ENCODE assay signal across 9 mouse cellular contexts in genomic region chr12:49384876-49385630, GRCm38 (mm10). TPM values are rescaled to one million over a fixed set of nuclear protein-coding genes. Genes with fewer than 3 reads are reported as not detected.
DNase-seq lines count a peak whose midpoint lies in the region; ATAC-seq and TF ChIP-seq lines count a peak whose summit lies in the region.
"Had no signal": no experiment of that assay in that cellular context is flagged by ENCODE, and none has a peak within 500 bp of the region (broad histone marks: within the 10 kb centered on the region; RNA-seq: fewer than 3 reads in every experiment).

Gene Gm43517, plus strand, starts transcription at chr12:49385174.

- H3K9ac ChIP-seq in hindbrain, embryonic 13.5 days, result no peak within 1 kb of the TSS
- H3K9ac ChIP-seq in limb, embryonic 14.5 days (ENCODE audit: low read depth, low read length, severe bottlenecking), result no peak within 1 kb of the TSS

- no peak within 1 kb of the TSS for H3K4me3 ChIP-seq in kidney, adult 2 months (ENCODE audit: insufficient read depth, low read depth, low read length)
- H3K4me3 ChIP-seq in hindbrain, embryonic 13.5 days, result peak within 1 kb of the TSS; percentile 25; the same call in 1 of the 2 replicates
- H3K4me3 ChIP-seq in limb, embryonic 14.5 days (replicated peaks; ENCODE audit: low read length), result peak within 1 kb of the TSS; percentile 37

- ATAC-seq in hindbrain, embryonic 13.5 days (ENCODE audit: low FRiP score), result no peak; the same call in 1 of the 2 replicates
- no peak for ATAC-seq in limb, embryonic 14.5 days (ENCODE audit: low FRiP score, low read depth)
- ATAC-seq: Patski had no signal

- no peak for TF ChIP-seq CTCF in kidney, adult 2 months (conservative IDR thresholded peaks at IDR 0.05; ENCODE audit: insufficient read depth, insufficient read length, low read depth, low read length)
- no peak for TF ChIP-seq CTCF in brain, embryonic 14.5 days (IDR thresholded peaks at IDR 0.05; ENCODE audit: borderline replicate concordance, extremely low read depth, insufficient read depth, insufficient read length)

- no peak for TF ChIP-seq POLR2A in kidney, adult 2 months (IDR thresholded peaks at IDR 0.05; ENCODE audit: low read depth, low read length)
- TF ChIP-seq POLR2A in brain, embryonic 14.5 days (IDR thresholded peaks at IDR 0.05; ENCODE audit: borderline replicate concordance, extremely low read depth, insufficient read depth, insufficient read length, poor library complexity, severe bottlenecking), result no peak
- no peak for TF ChIP-seq POLR2A in limb, embryonic 14.5 days (IDR thresholded peaks at IDR 0.05; ENCODE audit: borderline replicate concordance, extremely low read depth, insufficient read depth, insufficient read length)

- no peaks in the 10 kb centered on the region; the same call in 1 of the 2 replicates for H3K9me3 ChIP-seq in hindbrain, embryonic 13.5 days
- H3K9me3 ChIP-seq in limb, embryonic 14.5 days (ENCODE audit: control insufficient read depth, low read length), result no peaks in the 10 kb centered on the region

- peaks cover 17% of the 10 kb centered on the region for H3K27me3 ChIP-seq in kidney, adult 2 months (replicated peaks; ENCODE audit: control insufficient read depth, insufficient read depth, low read length)
- H3K27me3 ChIP-seq in hindbrain, embryonic 13.5 days, result peaks cover 77% of the 10 kb centered on the region
- peaks cover 87% of the 10 kb centered on the region for H3K27me3 ChIP-seq in limb, embryonic 14.5 days (ENCODE audit: control insufficient read depth, insufficient read depth, low read length)

- intact Hi-C loops in gastrocnemius, postnatal 14 days (cut with DNase I; ENCODE audit: low total_unique reads), result no loop called here

- WGBS in kidney, adult 2 months, result 4% methylated on average over 75 of the region's 75 CpGs
- WGBS in hindbrain, embryonic 13.5 days, result under 1% methylated on average over 74 of the region's 75 CpGs
- 1% methylated on average over 56 of the region's 75 CpGs for WGBS in limb, embryonic 14.5 days

- H3K4me2 ChIP-seq in hindbrain, embryonic 13.5 days, result peak within 1 kb of the TSS; percentile 38
- peak within 1 kb of the TSS; percentile 51 for H3K4me2 ChIP-seq in limb, embryonic 14.5 days (replicated peaks; ENCODE audit: low read depth, low read length, severe bottlenecking)

- no peaks in the 10 kb centered on the region for H3K4me1 ChIP-seq in kidney, adult 2 months (ENCODE audit: control insufficient read depth, insufficient read depth, low read length)
- H3K4me1 ChIP-seq in hindbrain, embryonic 13.5 days (replicated peaks), result peaks cover 10% of the 10 kb centered on the region; the same call in 1 of the 2 replicates
- 0 out of 2 replicates have a peak, but pooled peaks cover 3% of the 10 kb centered on the region for H3K4me1 ChIP-seq in limb, embryonic 14.5 days (ENCODE audit: control insufficient read depth, insufficient read depth, low read length)

- H3K27ac ChIP-seq in kidney, adult 2 months (ENCODE audit: insufficient read depth, low read depth, low read length), result no peak within 1 kb of the TSS
- H3K27ac ChIP-seq in hindbrain, embryonic 13.5 days, result no peak within 1 kb of the TSS
- no peak within 1 kb of the TSS for H3K27ac ChIP-seq in limb, embryonic 14.5 days (replicated peaks; ENCODE audit: low read depth, low read length)

- H3K36me3 ChIP-seq in kidney, adult 2 months (ENCODE audit: control insufficient read depth, insufficient read depth, low read length), result no peaks in the 10 kb centered on the region
- H3K36me3 ChIP-seq in hindbrain, embryonic 13.5 days, result no peaks in the 10 kb centered on the region
- no peaks in the 10 kb centered on the region for H3K36me3 ChIP-seq in limb, embryonic 14.5 days (ENCODE audit: control insufficient read depth, insufficient read depth, low read length)

- DNase-seq in kidney, adult 2 months, result peak; percentile 2
- DNase-seq in kidney, adult 9 months, result no peak
- peak; percentile 87 for DNase-seq in brain, embryonic 14.5 days (ENCODE audit: low read depth)
- DNase-seq in limb, embryonic 14.5 days (ENCODE audit: low spot score), result no peak
- peak; percentile 74 for DNase-seq in right cerebral cortex, postnatal 4 days
- DNase-seq in cerebellum, adult 11-12 months, result no peak
- no peak for DNase-seq in gastrocnemius, postnatal 14 days

RNA-seq across cellular contexts. Expression of gene Gm43517, which starts in this region (rescaled TPM):
- not detected in 2 replicates for polyA plus RNA-seq in kidney, adult 2 months (2012; rRNA removed)
- 1.5 and 4.7 TPM in 2 replicates for polyA plus RNA-seq in brain, embryonic 14.5 days (2012; rRNA removed)
- polyA plus RNA-seq in hindbrain, embryonic 13.5 days (2015; fragmentation: Nextera tagmentation; extraction: Ambion mirVana), result not detected in 2 replicates
- 0.04 TPM in 1 of 2 replicates, not detected in the other for polyA plus RNA-seq in limb, embryonic 14.5 days (2012; rRNA removed)
- polyA plus RNA-seq in limb, embryonic 14.5 days (2014; fragmentation: Nextera tagmentation; extraction: Ambion mirVana), result not detected in 2 replicates
- total RNA-seq in gastrocnemius, postnatal 14 days (2021), result not detected
- polyA plus RNA-seq: Patski had no signal

Comparison
In these comparisons a context has a peak if more than half of its experiments do, and no peak if none do; other contexts are left out.
1. Peak in DNase-seq in kidney, adult 2 months; RNA of the gene not detected or under 1 TPM.
2. DNase-seq: peak in brain, embryonic 14.5 days (single experiment) and right cerebral cortex, postnatal 4 days (single experiment); none in kidney, adult 9 months (single experiment), limb, embryonic 14.5 days (single experiment), cerebellum, adult 11-12 months (single experiment) and gastrocnemius, postnatal 14 days (single experiment).